Mouse (Mus musculus) testis, adult 2 months (tissue): ENCODE results near the gene Itgb2.

Source experiments
- CTCF ChIP-seq: fragments of 200-500 bp; IDR thresholded peaks from 2 replicates; pipeline ENCODE4 v1.5.1; 2012; ENCODE audit warnings: low read depth, mild to moderate bottlenecking, inconsistent platforms, low read length, moderate library complexity; ENCODE audit not compliant: control insufficient read depth, insufficient read depth, insufficient replicate concordance
- POLR2A ChIP-seq: fragments of 200-500 bp; IDR thresholded peaks from 2 replicates; pipeline ENCODE4 v1.6.1; 2012; ENCODE audit warnings: low read depth, mild to moderate bottlenecking, inconsistent platforms, low read length, moderate library complexity; ENCODE audit not compliant: control insufficient read depth

DNA sequence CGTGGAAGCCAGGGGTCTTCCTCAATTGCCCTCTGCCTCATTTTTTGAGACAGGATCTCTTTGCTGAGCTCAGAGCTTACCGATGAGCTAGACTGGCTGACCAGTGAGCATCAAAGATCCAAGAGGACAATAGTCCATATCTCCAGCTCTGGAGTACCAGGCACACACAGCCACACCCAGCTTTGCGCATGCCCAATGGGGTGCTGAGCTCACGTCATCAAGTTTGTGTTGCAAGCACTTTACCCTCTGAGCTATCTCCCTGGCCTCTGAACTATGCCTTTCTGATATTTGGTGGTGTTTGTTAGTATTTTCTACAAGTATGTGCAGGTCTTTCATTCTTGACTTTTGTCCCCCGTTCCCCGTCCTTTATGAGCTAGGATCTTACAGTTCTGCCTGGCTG is 1.4 kb upstream of the Itgb2 start:
- TF ChIP-seq CTCF (no peak), POLR2A (no peak)
